Mouse (Mus musculus) heart, embryonic 16.5 days (tissue): ENCODE data around the gene Bcl2l10. TPM values are rescaled to one million over a fixed set of nuclear protein-coding genes. Genes with fewer than 3 reads are reported as not detected.

ENCODE experiments used
- ATAC-seq: fragments of 200-750 bp; cut with Nextera tagmentation; replicated peaks from 2 replicates; pipeline ENCODE4 v1.8.0; 2017; ENCODE audit warnings: moderate number of reproducible peaks; ENCODE audit not compliant: insufficient read depth, low FRiP score; ENCODE audit errors: extremely low read depth
- H3K27ac ChIP-seq: fragments of 300-500 bp; sonication (generic); 2 replicates; pipeline ENCODE4 v1.5.1; 2014; ENCODE audit warnings: mild to moderate bottlenecking, low read length, control low read depth, moderate library complexity
- H3K27me3 ChIP-seq: fragments of 300-500 bp; sonication (generic); 2 replicates; pipeline ENCODE4 v1.6.1; 2014; ENCODE audit warnings: low read length, mixed read lengths; ENCODE audit not compliant: control insufficient read depth, insufficient read depth
- H3K36me3 ChIP-seq: fragments of 300-500 bp; sonication (generic); 2 replicates; pipeline ENCODE4 v1.6.1; 2014; ENCODE audit not compliant: control insufficient read depth, insufficient read depth
- H3K4me1 ChIP-seq: fragments of 300-500 bp; sonication (generic); 2 replicates; pipeline ENCODE4 v1.6.1; 2014; ENCODE audit warnings: low read length, mixed read lengths; ENCODE audit not compliant: control insufficient read depth, insufficient read depth
- H3K4me2 ChIP-seq: fragments of 300-500 bp; sonication (generic); 2 replicates; pipeline ENCODE4 v1.6.1; 2014; ENCODE audit warnings: low read depth, mild to moderate bottlenecking, control low read depth, low read length
- H3K4me3 ChIP-seq: fragments of 300-500 bp; sonication (generic); 2 replicates; pipeline ENCODE4 v1.5.1; 2014; ENCODE audit warnings: mild to moderate bottlenecking, control low read depth, low read length
- H3K9ac ChIP-seq: fragments of 300-500 bp; sonication (generic); 2 replicates; pipeline ENCODE4 v1.6.1; 2014; ENCODE audit warnings: low read length, control low read depth
- H3K9me3 ChIP-seq: fragments of 300-500 bp; sonication (generic); replicated peaks from 2 replicates; pipeline ENCODE4 v1.6.1; 2016; ENCODE audit warnings: low read length; ENCODE audit not compliant: control insufficient read depth
- WGBS: fragments of 180-500 bp; shearing (Covaris S2); extraction: QIAGEN DNeasy Blood & Tissue Kit; methylation state at CpG from one replicate; pipeline ENCODE4 v1.1.7; 2014; 5-methylcytosine and 5-hydroxymethylcytosine counted together
- polyA plus RNA-seq: library from polyadenylated mRNA; unstranded; fragments of >200 nt; fragmentation: Nextera tagmentation; extraction: Ambion mirVana; gene quantifications from 2 replicates; pipeline ENCODE4 v1.2.1, GENCODE M21; 2015

Bcl2l10 gene
- not detected in 2 replicates for polyA plus RNA-seq

DNA sequence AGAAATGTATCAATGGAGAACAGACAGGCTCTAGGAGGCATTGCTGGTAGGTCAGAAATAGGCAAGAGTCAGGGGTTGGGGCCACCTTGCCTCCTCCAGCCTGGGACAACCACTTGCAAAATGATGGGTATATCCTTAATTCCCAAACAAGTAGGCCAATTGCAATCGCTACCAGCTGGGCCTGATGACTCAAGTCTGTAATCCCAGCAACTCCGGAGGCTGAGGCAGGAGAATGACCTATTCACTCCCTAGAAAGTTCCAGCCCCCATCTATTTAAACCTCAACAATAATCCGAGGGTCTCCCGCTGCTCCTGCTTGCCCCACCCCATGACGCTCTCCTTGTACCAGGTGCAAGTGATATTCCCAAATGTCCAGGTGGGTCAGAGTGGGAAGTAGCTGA is at the start of gene Bcl2l10:
Gene Bcl2l10 (plus strand): TSS at position 301 of the 400 bp plus-strand sequence.
- WGBS: 88% methylated on average over 5 of the region's 5 CpGs
- no peaks in the 10 kb centered on the region for H3K9me3 ChIP-seq
- no peak within 1 kb of the TSS for H3K9ac ChIP-seq
- no peak for ATAC-seq
- H3K4me1 ChIP-seq: no peaks in the 10 kb centered on the region
- H3K36me3 ChIP-seq: peaks cover 24% of the 10 kb centered on the region
- H3K4me3 ChIP-seq: no peak within 1 kb of the TSS
- no peaks in the 10 kb centered on the region for H3K27me3 ChIP-seq
- no peak within 1 kb of the TSS for H3K4me2 ChIP-seq
- H3K27ac ChIP-seq: no peak within 1 kb of the TSS

DNA sequence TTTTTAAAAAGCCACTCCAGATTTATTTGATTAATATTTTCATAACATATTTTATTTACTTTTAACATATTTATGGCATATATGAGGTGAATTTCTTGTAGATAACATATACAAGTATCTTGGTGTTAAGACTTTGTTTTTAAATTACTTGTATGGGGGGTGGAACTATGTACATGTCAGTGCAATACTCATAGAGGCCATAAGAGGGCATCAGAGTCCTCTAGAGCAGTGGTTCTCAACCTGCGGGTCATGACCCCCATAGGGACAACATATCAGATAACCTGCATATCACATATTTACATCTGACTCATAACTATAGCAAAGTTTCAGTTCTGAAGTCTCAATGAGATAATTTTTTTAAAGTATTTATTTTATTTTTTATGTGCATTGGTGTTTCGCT is 48.2 kb upstream of the Bcl2l10 start:
- H3K27me3 ChIP-seq: no peaks in the 10 kb centered on the region
- H3K27ac ChIP-seq: no peak overlapping the region
- no peak for ATAC-seq
- no peak overlapping the region for H3K4me2 ChIP-seq
- H3K36me3 ChIP-seq: no peaks in the 10 kb centered on the region
- peaks cover 5% of the 10 kb centered on the region for H3K4me1 ChIP-seq
- WGBS: 85% methylated on average over 2 of the region's 2 CpGs
- H3K9me3 ChIP-seq: no peaks in the 10 kb centered on the region; the same call in 1 of the 2 replicates
- H3K9ac ChIP-seq: no peak overlapping the region
- H3K4me3 ChIP-seq: no peak overlapping the region

DNA sequence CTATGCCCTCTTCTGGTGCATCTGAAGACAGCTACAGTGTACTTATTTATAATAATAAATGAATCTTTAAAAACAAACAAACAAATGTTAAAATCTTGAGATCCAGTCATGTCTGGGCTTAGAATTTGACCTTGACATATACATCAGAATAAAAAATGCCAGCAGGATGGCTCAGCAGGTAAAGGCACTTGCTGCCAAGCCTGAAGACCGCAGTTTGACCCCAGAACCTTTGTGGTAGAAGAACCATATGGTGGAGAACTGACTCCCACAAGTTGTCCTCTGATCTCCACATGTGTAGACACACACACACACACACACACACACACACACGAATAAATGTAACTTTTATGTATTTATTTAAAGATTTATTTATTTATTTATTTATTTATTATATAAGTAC is 44.5 kb upstream of the Bcl2l10 start:
- 80% methylated on average over 2 of the region's 2 CpGs for WGBS
- Histone ChIP-seq H3K4me1 (peaks cover 5% of the 10 kb centered on the region), H3K27ac (no peak overlapping the region), H3K9ac (no peak overlapping the region), H3K27me3 (no peaks in the 10 kb centered on the region), H3K36me3 (no peaks in the 10 kb centered on the region), H3K4me3 (no peak overlapping the region), H3K9me3 (no peaks in the 10 kb centered on the region; the same call in 1 of the 2 replicates), H3K4me2 (no peak overlapping the region)
- no peak for ATAC-seq

- Histone ChIP-seq H3K27ac (no peak overlapping the region), H3K9me3 (no peaks in the 10 kb centered on the region; the same call in 1 of the 2 replicates), H3K27me3 (no peaks in the 10 kb centered on the region), H3K4me3 (peak overlapping the region; percentile 9; the same call in 1 of the 2 replicates), H3K4me1 (peaks cover 5% of the 10 kb centered on the region), H3K4me2 (peak overlapping the region; percentile 42), H3K36me3 (no peaks in the 10 kb centered on the region), H3K9ac (no peak overlapping the region)
- ATAC-seq: no peak
- WGBS: 28% methylated on average over 16 of the region's 16 CpGs
Measured at GRCm38 (mm10) chr9:75303701-75304261, 43.8 kb upstream of the Bcl2l10 start.

DNA sequence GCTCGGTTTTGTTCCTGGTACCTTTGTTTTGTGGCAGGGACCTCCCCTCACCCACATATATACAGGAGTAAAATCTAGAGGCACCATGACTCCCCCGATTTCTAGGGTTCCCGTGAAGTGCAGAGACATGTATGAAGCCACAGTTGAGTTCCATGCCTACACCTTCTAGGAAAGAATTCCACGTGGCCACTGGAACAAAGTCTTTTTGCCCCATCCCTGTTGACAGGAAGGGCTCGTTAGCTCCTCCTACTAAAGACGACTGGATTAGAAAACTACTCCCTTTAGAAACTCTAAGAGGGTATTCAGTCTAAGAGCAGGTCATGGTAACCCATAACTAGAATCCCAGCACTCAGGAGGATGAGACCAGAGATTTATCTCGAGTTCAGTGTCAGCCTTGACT is 43.3 kb upstream of the Bcl2l10 start:
- H3K9ac ChIP-seq: no peak overlapping the region
- ATAC-seq: no peak
- no peaks in the 10 kb centered on the region for H3K27me3 ChIP-seq
- H3K27ac ChIP-seq: no peak overlapping the region
- H3K36me3 ChIP-seq: no peaks in the 10 kb centered on the region
- H3K4me1 ChIP-seq: peaks cover 5% of the 10 kb centered on the region
- 0 out of 2 replicates have a peak overlapping the region, but pooled peaks have one; percentile 9 for H3K4me3 ChIP-seq
- H3K4me2 ChIP-seq: peak overlapping the region; percentile 42
- WGBS: 27% methylated on average over 7 of the region's 7 CpGs
- H3K9me3 ChIP-seq: no peaks in the 10 kb centered on the region; the same call in 1 of the 2 replicates

GRCm38 (mm10) chr9:75306126-75306898 is 41.2 kb upstream of the Bcl2l10 start, which contains the start of gene Gnb5:
Gnb5 (plus strand) TSS chr9:75306288.
- WGBS: 74% methylated on average over 11 of the region's 11 CpGs
- no peak within 1 kb of the TSS for H3K9ac ChIP-seq
- H3K9me3 ChIP-seq: no peaks in the 10 kb centered on the region
- no peak within 1 kb of the TSS for H3K4me2 ChIP-seq
- no peaks in the 10 kb centered on the region for H3K27me3 ChIP-seq
- no peaks in the 10 kb centered on the region for H3K36me3 ChIP-seq
- H3K27ac ChIP-seq: no peak within 1 kb of the TSS
- no peak within 1 kb of the TSS for H3K4me3 ChIP-seq
- H3K4me1 ChIP-seq: peaks cover 3% of the 10 kb centered on the region; the same call in 1 of the 2 replicates
- no peak for ATAC-seq

DNA sequence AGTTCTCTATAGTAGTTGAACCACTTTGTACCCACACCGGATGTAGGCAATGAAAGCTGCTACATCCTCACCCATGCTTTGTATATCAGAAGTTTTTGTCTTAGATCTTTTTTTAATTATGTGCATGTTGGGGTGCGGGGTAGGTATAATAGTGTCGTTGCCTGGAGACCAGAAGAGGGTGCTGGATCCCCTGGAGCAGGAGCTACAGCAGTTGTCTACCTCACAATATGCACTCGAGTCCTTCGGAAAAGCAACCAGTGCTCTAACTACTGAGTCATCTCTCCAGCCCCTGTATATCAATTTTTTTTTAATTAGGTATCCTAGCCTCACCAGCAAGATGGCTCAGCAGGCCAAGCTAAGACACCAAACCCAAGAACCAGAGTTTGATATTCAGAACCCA is 40.5 kb upstream of the Bcl2l10 start:
- Histone ChIP-seq H3K27me3 (no peaks in the 10 kb centered on the region), H3K9me3 (no peaks in the 10 kb centered on the region), H3K4me2 (no peak overlapping the region), H3K9ac (no peak overlapping the region), H3K36me3 (no peaks in the 10 kb centered on the region), H3K4me3 (no peak overlapping the region), H3K4me1 (peaks cover 3% of the 10 kb centered on the region; the same call in 1 of the 2 replicates), H3K27ac (no peak overlapping the region)
- no peak for ATAC-seq
- WGBS: 77% methylated on average over 5 of the region's 5 CpGs

- H3K9ac ChIP-seq: no peak overlapping the region
- no peak overlapping the region for H3K4me2 ChIP-seq
- 53% methylated on average over 5 of the region's 5 CpGs for WGBS
- no peaks in the 10 kb centered on the region for H3K36me3 ChIP-seq
- no peak overlapping the region for H3K4me3 ChIP-seq
- H3K27ac ChIP-seq: no peak overlapping the region
- ATAC-seq: no peak
- no peaks in the 10 kb centered on the region for H3K27me3 ChIP-seq
- H3K4me1 ChIP-seq: peaks cover 5% of the 10 kb centered on the region
- H3K9me3 ChIP-seq: no peaks in the 10 kb centered on the region
Measured at GRCm38 (mm10) chr9:75308621-75309020, 38.9 kb upstream of the Bcl2l10 start.

DNA sequence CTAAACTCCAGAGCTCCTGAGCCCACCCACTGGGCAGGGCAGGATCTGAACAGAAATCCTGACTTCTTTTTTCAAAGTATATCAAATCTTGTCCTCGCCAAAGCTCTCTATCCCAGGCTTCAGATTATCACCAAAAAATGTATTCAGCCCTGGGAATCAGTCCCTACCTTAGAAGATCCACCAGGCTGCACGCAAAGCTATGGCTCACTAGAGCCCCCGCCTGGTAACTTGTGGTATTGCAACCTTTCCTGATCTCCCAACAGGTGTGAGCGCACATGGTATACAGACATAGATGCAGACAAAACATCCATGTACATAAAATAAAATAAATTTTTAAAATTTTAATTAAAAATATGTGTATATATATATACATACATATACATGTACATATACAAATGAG is 35.5 kb upstream of the Bcl2l10 start:
- Histone ChIP-seq H3K4me3 (no peak overlapping the region), H3K27ac (no peak overlapping the region), H3K4me1 (peaks cover 14% of the 10 kb centered on the region), H3K36me3 (no peaks in the 10 kb centered on the region), H3K9ac (no peak overlapping the region), H3K4me2 (no peak overlapping the region), H3K27me3 (no peaks in the 10 kb centered on the region), H3K9me3 (no peaks in the 10 kb centered on the region)
- no peak for ATAC-seq
- 15% methylated on average over 4 of the region's 4 CpGs for WGBS
